Mouse (Mus musculus) bone marrow macrophage, adult 2 months (primary cell): ENCODE data around the gene Rbm19.

Experiments
- CTCF ChIP-seq: IDR thresholded peaks from 2 replicates; pipeline ENCODE4 v1.5.1; 2012; ENCODE audit warnings: low read depth, mild to moderate bottlenecking, low read length, moderate library complexity
- POLR2A ChIP-seq: IDR thresholded peaks from 2 replicates; pipeline ENCODE4 v1.6.1; 2012; ENCODE audit warnings: mild to moderate bottlenecking, low read depth, low read length, borderline replicate concordance

DNA sequence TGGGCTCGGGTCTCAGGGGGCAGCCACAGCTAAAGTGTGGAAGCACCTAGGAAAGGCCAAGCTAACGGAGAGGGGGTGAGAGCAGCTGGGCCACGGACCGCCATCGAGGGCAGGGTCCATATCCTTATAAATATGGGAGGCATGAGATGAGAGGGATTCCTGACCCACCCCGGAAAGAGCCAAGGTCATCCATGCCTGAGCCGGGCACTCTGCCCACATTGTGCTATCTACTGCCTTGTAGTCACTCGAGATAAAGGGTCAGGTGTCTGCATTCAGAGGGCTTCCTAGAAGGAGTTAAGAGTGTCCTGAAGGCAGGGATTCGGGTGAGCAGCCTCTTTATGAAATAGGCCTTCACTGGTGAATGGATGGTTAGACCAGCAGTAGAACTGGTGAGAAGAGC lies 80.6 kb downstream of the Rbm19 start:
- no peak for TF ChIP-seq POLR2A
- no peak for TF ChIP-seq CTCF
